Mouse (Mus musculus) erythroblast, embryonic 14.5 days (primary cell): ENCODE results near the gene Golga4.

ENCODE experiments used
- GATA1 ChIP-seq: IDR thresholded peaks from 2 replicates; pipeline ENCODE4 v1.6.1; 2012; ENCODE audit warnings: low read length, inconsistent platforms, mixed read lengths
- TAL1 ChIP-seq: IDR thresholded peaks from 3 replicates; pipeline ENCODE4 v1.6.1; 2012; ENCODE audit warnings: low read length, inconsistent platforms, mixed read lengths

DNA sequence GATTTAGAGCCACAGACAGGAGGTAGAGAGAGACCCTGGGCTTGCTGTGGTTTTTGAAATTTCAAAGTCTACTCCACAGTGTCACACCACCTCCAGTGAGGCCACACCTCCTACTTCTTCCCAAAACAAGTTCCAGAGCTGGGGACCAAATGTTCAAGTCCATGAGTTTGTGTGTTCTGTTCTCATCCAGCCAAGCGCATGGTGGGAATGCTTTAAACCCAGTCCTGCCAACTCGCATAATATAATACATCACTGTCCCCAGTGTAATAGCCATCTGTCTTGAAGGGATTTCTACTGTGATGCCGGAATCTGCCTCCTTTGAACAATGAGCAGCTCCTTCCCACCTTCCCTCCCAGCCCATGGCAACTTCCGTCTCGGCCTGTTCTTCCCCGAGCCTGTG, 63.3 kb downstream of the Golga4 start:
- no peak for TF ChIP-seq GATA1
- TF ChIP-seq TAL1 = no peak
